Mouse (Mus musculus) heart, postnatal 0 days (tissue): Measurements from ENCODE around the gene Rpf2.

Source experiments
- CTCF ChIP-seq: IDR thresholded peaks from 2 replicates; pipeline ENCODE4 v1.5.1; 2016; ENCODE audit warnings: antibody characterized with exemption, control low read depth, low read depth
- EP300 ChIP-seq: IDR thresholded peaks from 2 replicates; pipeline ENCODE4 v1.6.1; 2016; ENCODE audit warnings: antibody characterized with exemption, low read depth

DNA sequence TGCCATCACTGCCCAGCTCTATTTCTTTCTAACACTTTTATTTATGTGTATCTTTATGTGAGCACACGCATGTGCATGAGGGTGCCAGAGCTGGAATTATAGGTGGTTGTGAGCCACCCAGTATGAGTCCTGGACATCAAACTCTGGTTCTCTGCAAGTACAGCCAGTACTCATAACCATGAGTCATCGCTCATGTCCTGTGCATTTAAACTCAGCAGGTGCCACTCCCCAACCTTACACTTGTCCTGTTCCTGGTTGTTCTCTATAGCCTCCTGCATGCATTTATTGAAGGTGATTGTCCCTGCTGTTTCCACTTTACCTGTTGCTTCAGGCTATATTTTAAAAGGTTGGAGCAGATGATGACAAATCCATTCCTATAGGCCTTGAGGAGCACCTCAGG, 34.7 kb upstream of the Rpf2 start:
- no peak for TF ChIP-seq CTCF
- TF ChIP-seq EP300 = no peak
